Mouse (Mus musculus) heart, adult 2 months (tissue): Measurements from ENCODE around the gene Xylt1.

Experiments
- CTCF ChIP-seq: fragments of 200-600 bp; IDR thresholded peaks from 2 replicates; pipeline ENCODE4 v1.8.1; 2022; ENCODE audit warnings: antibody characterized with exemption, mild to moderate bottlenecking, moderate library complexity
- EP300 ChIP-seq: fragments of 200-500 bp; IDR thresholded peaks from 2 replicates; pipeline ENCODE4 v1.6.1; 2011; ENCODE audit warnings: low read depth, low read length, control low read depth; ENCODE audit not compliant: insufficient read depth
- POLR2A ChIP-seq: fragments of 200-500 bp; IDR thresholded peaks from 2 replicates; pipeline ENCODE4 v1.6.1; 2011; ENCODE audit warnings: mild to moderate bottlenecking, low read depth, low read length, control low read depth; ENCODE audit not compliant: insufficient read depth

GRCm38 (mm10) chr7:117512301-117512700, 131.5 kb downstream of the Xylt1 start:
- TF ChIP-seq POLR2A: no peak
- no peak for TF ChIP-seq EP300
- no peak for TF ChIP-seq CTCF
